10 mouse cellular contexts compared by ENCODE assay signal in genomic region chr3:52035404-52035803, GRCm38 (mm10).
DNase-seq lines count a peak whose midpoint lies in the region; ATAC-seq lines count a peak whose summit lies in the region.
"Had no signal": no experiment of that assay in that cellular context is flagged by ENCODE, and none has a peak within 500 bp of the region (broad histone marks: within the 10 kb centered on the region; RNA-seq: fewer than 3 reads in every experiment).

No protein-coding gene starts in this region.

- 43% methylated on average over 8 of the region's 8 CpGs for WGBS in heart, embryonic 16.5 days
- 23% methylated on average over 8 of the region's 8 CpGs for WGBS in limb, embryonic 10.5 days

- H3K27me3 ChIP-seq in heart, embryonic 16.5 days (ENCODE audit: control insufficient read depth, insufficient read depth, low read length): no peaks in the 10 kb centered on the region
- H3K27me3 ChIP-seq in limb, embryonic 10.5 days (ENCODE audit: low read depth, poor library complexity, severe bottlenecking): 0 out of 2 replicates have a peak, but pooled peaks cover 3% of the 10 kb centered on the region
- H3K27me3 ChIP-seq: CH12.LX had no signal

- peak overlapping the region; percentile 33 for H3K27ac ChIP-seq in heart, embryonic 16.5 days (ENCODE audit: low read length)
- peak overlapping the region; percentile 71 for H3K27ac ChIP-seq in limb, embryonic 10.5 days

- peaks cover 20% of the 10 kb centered on the region; the same call in 1 of the 2 replicates for H3K4me1 ChIP-seq in heart, embryonic 16.5 days (ENCODE audit: control insufficient read depth, insufficient read depth, low read length)
- peaks cover 68% of the 10 kb centered on the region for H3K4me1 ChIP-seq in limb, embryonic 10.5 days

- no peak for DNase-seq in heart, postnatal 25 days (ENCODE audit: low spot score)
- peak; percentile 48 for DNase-seq in right cerebral cortex, adult 18-20 months
- DNase-seq in right cerebral cortex, postnatal 10 days (ENCODE audit: low spot score in 2 of 2): no peak
- DNase-seq in limb, embryonic 10.5 days (ENCODE audit: low spot score): no peak
- peak; percentile 41 for DNase-seq in thymus, postnatal 4 days
- DNase-seq in layer of hippocampus, adult 8-10 months (ENCODE audit: low spot score in 2 of 2): no peak
- no peak for DNase-seq in embryo, embryonic 11 days
- DNase-seq: liver, postnatal 0 days had no signal

- no peak overlapping the region for H3K4me2 ChIP-seq in heart, embryonic 16.5 days (ENCODE audit: low read depth, low read length)

- H3K9me3 ChIP-seq in heart, embryonic 16.5 days (replicated peaks; ENCODE audit: control insufficient read depth, low read length): no peaks in the 10 kb centered on the region
- no peaks in the 10 kb centered on the region for H3K9me3 ChIP-seq in limb, embryonic 10.5 days (replicated peaks)

- no peak overlapping the region for H3K4me3 ChIP-seq in heart, embryonic 16.5 days (ENCODE audit: low read length)
- no peak overlapping the region for H3K4me3 ChIP-seq in limb, embryonic 10.5 days

- H3K9ac ChIP-seq in heart, embryonic 16.5 days (ENCODE audit: low read length): no peak overlapping the region
- H3K9ac ChIP-seq: liver, postnatal 0 days had no signal

- 0 out of 2 replicates have a peak, but pooled peaks have one; percentile 46 for ATAC-seq in heart, embryonic 16.5 days (replicated peaks; ENCODE audit: extremely low read depth, insufficient read depth, low FRiP score)
- ATAC-seq: liver, postnatal 0 days had no signal

- intact Hi-C loops in heart, postnatal 25 days (cut with DNase I): no loop called here

- H3K36me3 ChIP-seq in heart, embryonic 16.5 days (ENCODE audit: control insufficient read depth, insufficient read depth): no peaks in the 10 kb centered on the region
- H3K36me3 ChIP-seq in limb, embryonic 10.5 days: no peaks in the 10 kb centered on the region

Comparison
In these comparisons a context has a peak if more than half of its experiments do, and no peak if none do; other contexts are left out.
1. DNase-seq: peak in right cerebral cortex, adult 18-20 months (single experiment) and thymus, postnatal 4 days (single experiment); none in heart, postnatal 25 days (single experiment), right cerebral cortex, postnatal 10 days (0 of 2), limb, embryonic 10.5 days (single experiment), layer of hippocampus, adult 8-10 months (0 of 2) and embryo, embryonic 11 days (single experiment).